Mouse (Mus musculus): Measurements from ENCODE around the gene Zbtb46. TPM values are rescaled to one million over a fixed set of nuclear protein-coding genes. Genes with fewer than 3 reads are reported as not detected.
A peak's percentile ranks its signal among the peaks of the same experiment; 100 is the strongest.
"Not testable (repeated sequence)": the region's sequence is repeated elsewhere in the genome, so short reads cannot be mapped to it uniquely, and the experiment has no call there.

Gene Zbtb46
- 1 to 10 TPM; 4.9 to 6.7 TPM for total RNA-seq (2021)
- long read RNA-seq, experiment 1, full-length matches to known transcripts = 7 of 18 reads
- long read RNA-seq, experiment 1, partial matches to known transcripts = 1 of 18 reads
- long read RNA-seq, experiment 1, other reads (novel, unspliced or antisense) = 10 of 18 reads
- long read RNA-seq, experiment 2, full-length matches to known transcripts = 3 of 20 reads
- long read RNA-seq, experiment 2, partial matches to known transcripts = 0 of 20 reads
- long read RNA-seq, experiment 2, other reads (novel, unspliced or antisense) = 17 of 20 reads

- no peak for TF ChIP-seq CTCF (IDR thresholded peaks at IDR 0.05)
- intact Hi-C loops (cut with DNase I) = loop anchor here (5.0 kb wide), 2 partner anchors 47 to 67 kb away; no protein-coding TSS in a partner anchor
- peak within 1 kb of the TSS; percentile 97 for H3K4me3 ChIP-seq
Observed at GRCm38 (mm10) chr2:181459153-181459672, at the start of gene Zbtb46. Zbtb46 (minus strand) TSS chr2:181459426.

GRCm38 (mm10) chr2:181498644-181499043 lies 39.4 kb upstream of the Zbtb46 start:
- DNase-seq = no peak
- H3K4me3 ChIP-seq = peak overlapping the region; percentile 93
- intact Hi-C loops (cut with DNase I) = no loop called here
- H3K27ac ChIP-seq = peak overlapping the region; percentile 51
- no peak for TF ChIP-seq CTCF (IDR thresholded peaks at IDR 0.05)

More at GRCm38 (mm10) chr2:181459153-181459672, at the start of gene Zbtb46:
- peak within 1 kb of the TSS; percentile 91 for H3K27ac ChIP-seq
- peak; percentile 96 for DNase-seq

GRCm38 (mm10) chr2:181497548-181497875 lies 38.3 kb upstream of the Zbtb46 start:
- H3K4me3 ChIP-seq = peak overlapping the region; percentile 93
- H3K27ac ChIP-seq = peak overlapping the region; percentile 98
- no peak for TF ChIP-seq CTCF (IDR thresholded peaks at IDR 0.05)
- intact Hi-C loops (cut with DNase I) = loop anchor here (1.0 kb wide), 1 partner anchor 86 kb away; no protein-coding TSS in a partner anchor
- peak; percentile 77 for DNase-seq

GRCm38 (mm10) chr2:181496831-181497547 lies 37.8 kb upstream of the Zbtb46 start, which contains the start of gene Tpd52l2:
Tpd52l2 (plus strand) TSS chr2:181497142.
- peak; percentile 95 for DNase-seq
- peak within 1 kb of the TSS; percentile 98 for H3K27ac ChIP-seq
- H3K4me3 ChIP-seq = peak within 1 kb of the TSS; percentile 93
- no peak for TF ChIP-seq CTCF (IDR thresholded peaks at IDR 0.05)
- intact Hi-C loops (cut with DNase I) = loop anchor here (1.0 kb wide), 1 partner anchor 86 kb away; no protein-coding TSS in a partner anchor

- intact Hi-C loops (cut with DNase I) = no loop called here
- peak; percentile 72 for DNase-seq
- peak overlapping the region; percentile 98 for H3K27ac ChIP-seq
- peak; percentile 74 for TF ChIP-seq CTCF (IDR thresholded peaks at IDR 0.05)
- H3K4me3 ChIP-seq = peak overlapping the region; percentile 93
Observed at GRCm38 (mm10) chr2:181496281-181496680, 37.1 kb upstream of the Zbtb46 start.

- DNase-seq, H3K4me3 ChIP-seq: not testable (repeated sequence)
- intact Hi-C loops (cut with DNase I) = loop anchor here (2.0 kb wide), 2 partner anchors 33 to 103 kb away; no protein-coding TSS in a partner anchor
- peak overlapping the region; percentile 98 for H3K27ac ChIP-seq
Observed at GRCm38 (mm10) chr2:181495845-181496244, 36.6 kb upstream of the Zbtb46 start.

GRCm38 (mm10) chr2:181494266-181494945 lies 35.2 kb upstream of the Zbtb46 start:
- H3K27ac ChIP-seq = no peak overlapping the region
- intact Hi-C loops (cut with DNase I) = loop anchor here (2.0 kb wide), 2 partner anchors 32 to 102 kb away; no protein-coding TSS in a partner anchor
- no peak overlapping the region for H3K4me3 ChIP-seq
- no peak for TF ChIP-seq CTCF (IDR thresholded peaks at IDR 0.05)
- DNase-seq = no peak

- peak; percentile 26 for DNase-seq
- TF ChIP-seq CTCF (IDR thresholded peaks at IDR 0.05) = no peak
- no peak within 1 kb of the TSS for H3K4me3 ChIP-seq
- no peak within 1 kb of the TSS for H3K27ac ChIP-seq
- intact Hi-C loops (cut with DNase I) = no loop called here
Observed at GRCm38 (mm10) chr2:181493156-181493927, 34.1 kb upstream of the Zbtb46 start, which contains the start of gene Abhd16b. Abhd16b (plus strand) TSS chr2:181493206.

GRCm38 (mm10) chr2:181492206-181492605 lies 33.0 kb upstream of the Zbtb46 start:
- DNase-seq = no peak
- TF ChIP-seq CTCF (IDR thresholded peaks at IDR 0.05) = no peak
- H3K27ac ChIP-seq = no peak overlapping the region
- intact Hi-C loops (cut with DNase I) = no loop called here
- H3K4me3 ChIP-seq = no peak overlapping the region

GRCm38 (mm10) chr2:181491432-181492205 lies 32.4 kb upstream of the Zbtb46 start:
- intact Hi-C loops (cut with DNase I) = no loop called here
- no peak for TF ChIP-seq CTCF (IDR thresholded peaks at IDR 0.05)

More at GRCm38 (mm10) chr2:181491432-181492205, 32.4 kb upstream of the Zbtb46 start:
- Histone ChIP-seq H3K4me3 (no peak overlapping the region), H3K27ac (no peak overlapping the region)
- DNase-seq = peak; percentile 31

Data from gastrocnemius, adult 2 months (tissue).